Mouse (Mus musculus): ENCODE data around the gene Asprv1.

Asprv1 gene

GRCm38 (mm10) chr6:86665560-86666307, 37.8 kb downstream of the Asprv1 start:
- DNase-seq (ENCODE audit: low read depth) = no peak

- DNase-seq (ENCODE audit: low read depth) = no peak
These were observed 39.1 kb downstream of the Asprv1 start for GRCm38 (mm10) chr6:86667061-86667460.

- DNase-seq (ENCODE audit: low read depth) = no peak
These were observed 40.7 kb downstream of the Asprv1 start, which contains the start of gene Mxd1 for GRCm38 (mm10) chr6:86668580-86669239. Mxd1 (minus strand) TSS chr6:86669161.

GRCm38 (mm10) chr6:86669240-86669727, 41.3 kb downstream of the Asprv1 start:
- peak; percentile 99 for DNase-seq (ENCODE audit: low read depth)

- DNase-seq (ENCODE audit: low read depth) = peak; percentile 68
These were observed 42.9 kb downstream of the Asprv1 start for GRCm38 (mm10) chr6:86670873-86671272.

GRCm38 (mm10) chr6:86678341-86678740, 50.4 kb downstream of the Asprv1 start:
- DNase-seq (ENCODE audit: low read depth) = no peak
